Mouse (Mus musculus) midbrain, embryonic 11.5 days (tissue): ENCODE data around the gene Cyb5r3. TPM values are rescaled to one million over a fixed set of nuclear protein-coding genes. Genes with fewer than 3 reads are reported as not detected.
A peak's percentile ranks its signal among the peaks of the same experiment; 100 is the strongest.
"Not testable (repeated sequence)": the region's sequence is repeated elsewhere in the genome, so short reads cannot be mapped to it uniquely, and the experiment has no call there.

Experiments used
- ATAC-seq: fragments of 200-750 bp; cut with Nextera tagmentation; 2 replicates; pipeline ENCODE4 v1.8.0; 2017; ENCODE audit warnings: moderate TSS enrichment, moderate library complexity; ENCODE audit not compliant: low FRiP score
- DNase-seq: peaks from one replicate; pipeline ENCODE4 v3.0.0; 2015; ENCODE audit warnings: low spot score; ENCODE audit errors: missing footprints
- H3K27ac ChIP-seq: fragments of 300-500 bp; sonication (generic); 2 replicates; pipeline ENCODE4 v1.5.1; 2014; ENCODE audit warnings: low read depth, low read length
- H3K27me3 ChIP-seq: fragments of 300-500 bp; sonication (generic); 2 replicates; pipeline ENCODE4 v1.6.1; 2014; ENCODE audit warnings: mild to moderate bottlenecking, low read length, moderate library complexity, mixed read lengths; ENCODE audit not compliant: control insufficient read depth, insufficient read depth
- H3K36me3 ChIP-seq: fragments of 300-500 bp; sonication (generic); 2 replicates; pipeline ENCODE4 v1.6.1; 2014; ENCODE audit warnings: mild to moderate bottlenecking, low read length, moderate library complexity, mixed read lengths; ENCODE audit not compliant: control insufficient read depth, insufficient read depth
- H3K4me1 ChIP-seq: fragments of 300-500 bp; sonication (generic); 2 replicates; pipeline ENCODE4 v1.6.1; 2014; ENCODE audit warnings: low read length; ENCODE audit not compliant: control insufficient read depth, insufficient read depth
- H3K4me2 ChIP-seq: fragments of 300-500 bp; sonication (generic); 2 replicates; pipeline ENCODE4 v1.6.1; 2014; ENCODE audit warnings: mild to moderate bottlenecking, moderate library complexity
- H3K4me3 ChIP-seq: fragments of 300-500 bp; sonication (generic); 2 replicates; pipeline ENCODE4 v1.5.1; 2014; ENCODE audit warnings: low read depth, low read length
- H3K9ac ChIP-seq: fragments of 300-500 bp; sonication (generic); 2 replicates; pipeline ENCODE4 v1.6.1; 2014; ENCODE audit warnings: low read length
- H3K9me3 ChIP-seq: fragments of 300-500 bp; sonication (generic); 2 replicates; pipeline ENCODE4 v1.6.1; 2016; ENCODE audit warnings: low read length; ENCODE audit not compliant: control insufficient read depth
- WGBS: fragments of 180-500 bp; shearing (Covaris S2); extraction: QIAGEN DNeasy Blood & Tissue Kit; methylation state at CpG from one replicate; pipeline ENCODE4 v1.1.7; 2014; 5-methylcytosine and 5-hydroxymethylcytosine counted together
- polyA plus RNA-seq: library from polyadenylated mRNA; unstranded; fragments of >200 nt; fragmentation: Nextera tagmentation; extraction: Ambion mirVana; gene quantifications from 2 replicates; pipeline ENCODE4 v1.2.1, GENCODE M21; 2014

Cyb5r3 gene
- polyA plus RNA-seq, 1 experiment from 2014 or later = 156 TPM

- Histone ChIP-seq H3K4me2 (peak overlapping the region; percentile 91), H3K9me3 (no peaks in the 10 kb centered on the region), H3K36me3 (peaks cover 9% of the 10 kb centered on the region; the same call in 1 of the 2 replicates), H3K27ac (peak overlapping the region; percentile 89; the same call in 1 of the 2 replicates), H3K9ac (peak overlapping the region; percentile 93), H3K4me3 (peak overlapping the region; percentile 61), H3K27me3 (no peaks in the 10 kb centered on the region), H3K4me1 (peaks cover 8% of the 10 kb centered on the region)
- WGBS = 4% methylated on average over 21 of the region's 21 CpGs
- ATAC-seq (no peak), DNase-seq (peak; percentile 93)
These were observed 24.0 kb downstream of the Cyb5r3 start for GRCm38 (mm10) chr15:83148395-83148794.

- 91% methylated on average over 6 of the region's 6 CpGs for WGBS
- Histone ChIP-seq H3K36me3 (peaks cover 9% of the 10 kb centered on the region; the same call in 1 of the 2 replicates), H3K9me3 (no peaks in the 10 kb centered on the region), H3K9ac (no peak overlapping the region), H3K4me2 (no peak overlapping the region), H3K4me1 (peaks cover 10% of the 10 kb centered on the region), H3K27me3 (no peaks in the 10 kb centered on the region), H3K27ac (no peak overlapping the region), H3K4me3 (no peak overlapping the region)
- DNase-seq = no peak
- ATAC-seq = no peak
These were observed 26.9 kb downstream of the Cyb5r3 start for GRCm38 (mm10) chr15:83145541-83145940.

- DNase-seq (no peak), ATAC-seq (no peak)
- Histone ChIP-seq H3K4me3 (no peak overlapping the region), H3K9ac (no peak overlapping the region), H3K4me2 (no peak overlapping the region), H3K4me1 (peaks cover 4% of the 10 kb centered on the region), H3K27ac (no peak overlapping the region), H3K36me3 (peaks cover 14% of the 10 kb centered on the region), H3K27me3 (no peaks in the 10 kb centered on the region), H3K9me3 (no peaks in the 10 kb centered on the region)
- WGBS = 50% methylated on average over 5 of the region's 5 CpGs
These were observed 29.5 kb downstream of the Cyb5r3 start for GRCm38 (mm10) chr15:83142861-83143260.

GRCm38 (mm10) chr15:83135654-83136053 lies 36.7 kb downstream of the Cyb5r3 start:
- H3K4me2 ChIP-seq = no peak overlapping the region
- no peak overlapping the region for H3K27ac ChIP-seq
- no peaks in the 10 kb centered on the region for H3K4me1 ChIP-seq
- H3K9me3 ChIP-seq = no peaks in the 10 kb centered on the region
- H3K27me3 ChIP-seq = no peaks in the 10 kb centered on the region
- H3K36me3 ChIP-seq = peaks cover 36% of the 10 kb centered on the region
- H3K9ac ChIP-seq = no peak overlapping the region
- ATAC-seq (no peak), DNase-seq (no peak)
- WGBS = 94% methylated on average over 2 of the region's 2 CpGs
- no peak overlapping the region for H3K4me3 ChIP-seq

- peaks cover 39% of the 10 kb centered on the region for H3K36me3 ChIP-seq
- no peak overlapping the region for H3K4me3 ChIP-seq
- H3K9ac ChIP-seq = no peak overlapping the region
- H3K4me1 ChIP-seq = no peaks in the 10 kb centered on the region
- 89% methylated on average over 6 of the region's 6 CpGs for WGBS
- H3K27ac ChIP-seq = no peak overlapping the region
- no peaks in the 10 kb centered on the region for H3K9me3 ChIP-seq
- ATAC-seq = no peak
- no peaks in the 10 kb centered on the region for H3K27me3 ChIP-seq
- DNase-seq = no peak
- no peak overlapping the region for H3K4me2 ChIP-seq
These were observed 37.7 kb downstream of the Cyb5r3 start for GRCm38 (mm10) chr15:83134671-83135070.

GRCm38 (mm10) chr15:83129530-83130231 lies 42.7 kb downstream of the Cyb5r3 start:
- H3K9ac ChIP-seq = no peak overlapping the region
- DNase-seq = no peak
- no peaks in the 10 kb centered on the region for H3K9me3 ChIP-seq
- 93% methylated on average over 7 of the region's 7 CpGs for WGBS
- H3K4me3 ChIP-seq = no peak overlapping the region
- H3K36me3 ChIP-seq = peaks cover 56% of the 10 kb centered on the region
- H3K4me2 ChIP-seq = no peak overlapping the region
- H3K27me3 ChIP-seq = no peaks in the 10 kb centered on the region
- no peak overlapping the region for H3K27ac ChIP-seq
- H3K4me1 ChIP-seq = no peaks in the 10 kb centered on the region
- no peak for ATAC-seq

- 76% methylated on average over 3 of the region's 3 CpGs for WGBS
- peaks cover 46% of the 10 kb centered on the region for H3K36me3 ChIP-seq
These were observed 45.4 kb downstream of the Cyb5r3 start for GRCm38 (mm10) chr15:83127037-83127436.

GRCm38 (mm10) chr15:83126582-83126981 lies 45.8 kb downstream of the Cyb5r3 start:
- H3K4me3 ChIP-seq = no peak overlapping the region
- H3K4me2 ChIP-seq = no peak overlapping the region
- H3K27ac ChIP-seq = no peak overlapping the region
- H3K27me3 ChIP-seq = no peaks in the 10 kb centered on the region
- H3K36me3 ChIP-seq = peaks cover 42% of the 10 kb centered on the region
- H3K9ac ChIP-seq = no peak overlapping the region
- H3K4me1 ChIP-seq = peaks cover 1% of the 10 kb centered on the region
- no peak for DNase-seq
- no peaks in the 10 kb centered on the region for H3K9me3 ChIP-seq
- ATAC-seq = no peak
- WGBS = 93% methylated on average over 9 of the region's 9 CpGs

More at GRCm38 (mm10) chr15:83127037-83127436, 45.4 kb downstream of the Cyb5r3 start:
- not testable (repeated sequence) for ATAC-seq, DNase-seq, H3K4me1 ChIP-seq, H3K27ac ChIP-seq, H3K27me3 ChIP-seq, H3K4me3 ChIP-seq, H3K9me3 ChIP-seq, H3K9ac ChIP-seq, H3K4me2 ChIP-seq

GRCm38 (mm10) chr15:83124625-83125024 lies 47.8 kb downstream of the Cyb5r3 start:
- no peaks in the 10 kb centered on the region for H3K27me3 ChIP-seq
- no peak overlapping the region for H3K4me2 ChIP-seq
- H3K4me1 ChIP-seq = peaks cover 7% of the 10 kb centered on the region
- no peaks in the 10 kb centered on the region for H3K9me3 ChIP-seq
- no peak overlapping the region for H3K27ac ChIP-seq
- H3K4me3 ChIP-seq = no peak overlapping the region
- no peak overlapping the region for H3K9ac ChIP-seq
- no peak for DNase-seq
- 63% methylated on average over 5 of the region's 5 CpGs for WGBS
- no peak for ATAC-seq
- peaks cover 35% of the 10 kb centered on the region for H3K36me3 ChIP-seq
